Mouse (Mus musculus) cortical plate, adult 2 months (tissue): Measurements from ENCODE around the gene Bpifb9b.
"Not testable (repeated sequence)": the region's sequence is repeated elsewhere in the genome, so short reads cannot be mapped to it uniquely, and the experiment has no call there.

Source experiments
- CTCF ChIP-seq: fragments of 200-500 bp; IDR thresholded peaks from 2 replicates; pipeline ENCODE4 v1.5.1; 2011; ENCODE audit warnings: mild to moderate bottlenecking, control low read depth, low read length; ENCODE audit not compliant: insufficient read depth; ENCODE audit errors: extremely low read depth
- POLR2A ChIP-seq: fragments of 200-500 bp; IDR thresholded peaks from 2 replicates; pipeline ENCODE4 v1.6.1; 2011; ENCODE audit warnings: mild to moderate bottlenecking, low read length, control low read depth; ENCODE audit not compliant: insufficient read depth; ENCODE audit errors: extremely low read depth

GRCm38 (mm10) chr2:154313771-154314170 lies 6.7 kb downstream of the Bpifb9b start:
- TF ChIP-seq POLR2A, CTCF: not testable (repeated sequence)
